Mouse (Mus musculus) kidney, postnatal 4 days (tissue): ENCODE results near the gene Ints4.

Experiments
- DNase-seq, 2 experiments: peaks; one replicate each; pipeline ENCODE4 v3.0.0; 2021; ENCODE audit warnings: mixed read lengths in 2 of 2

The Ints4 gene

DNA sequence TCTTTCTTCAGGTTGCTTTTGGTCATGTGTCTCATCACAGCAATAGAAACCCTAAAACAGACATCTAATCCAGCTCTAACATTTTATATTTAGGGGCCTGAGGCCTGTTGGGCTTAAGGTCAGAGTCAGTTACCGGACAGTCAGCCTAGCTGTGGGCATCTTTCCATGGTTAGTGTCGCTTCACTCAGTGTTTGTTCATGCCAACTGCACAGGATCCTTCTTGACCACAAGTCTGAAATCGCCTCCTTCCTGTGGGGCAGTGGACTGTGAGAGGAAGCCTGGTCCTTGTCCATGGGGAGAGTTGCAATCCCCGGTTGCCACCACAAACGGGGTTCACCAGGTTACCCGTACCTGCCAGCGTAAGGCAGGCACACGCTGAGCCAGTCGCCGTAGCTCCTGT, 68.5 kb downstream of the Ints4 start:
- no peak for DNase-seq

GRCm38 (mm10) chr7:97550673-97551072, 69.9 kb downstream of the Ints4 start:
- DNase-seq: no peak

DNA sequence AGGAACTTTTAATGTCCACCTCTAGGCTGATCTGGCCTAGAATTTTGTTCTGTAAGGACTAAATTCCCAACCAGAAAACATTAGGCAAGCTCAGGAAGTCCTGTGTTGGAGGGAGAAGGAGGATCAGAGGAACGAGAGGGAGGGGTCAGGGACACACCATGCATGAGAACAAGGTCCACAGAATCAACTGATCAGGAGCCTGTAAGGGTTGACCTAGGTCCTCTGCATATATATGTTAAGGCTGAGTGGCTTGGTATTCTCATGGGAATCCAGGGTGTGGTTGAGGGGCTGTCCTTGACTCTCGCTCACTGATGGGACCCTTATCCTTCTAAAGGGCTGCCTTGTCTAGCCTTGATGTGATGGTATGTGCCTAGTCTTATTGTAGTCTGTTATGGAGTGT, 82.8 kb downstream of the Ints4 start:
- no peak for DNase-seq

- no peak for DNase-seq
Observed at GRCm38 (mm10) chr7:97569372-97569771, 88.6 kb downstream of the Ints4 start.

GRCm38 (mm10) chr7:97570389-97570788, 89.6 kb downstream of the Ints4 start:
- DNase-seq: no peak

- DNase-seq: peak; percentile 48 to 60
Observed at GRCm38 (mm10) chr7:97578361-97579066, 97.8 kb downstream of the Ints4 start.

DNA sequence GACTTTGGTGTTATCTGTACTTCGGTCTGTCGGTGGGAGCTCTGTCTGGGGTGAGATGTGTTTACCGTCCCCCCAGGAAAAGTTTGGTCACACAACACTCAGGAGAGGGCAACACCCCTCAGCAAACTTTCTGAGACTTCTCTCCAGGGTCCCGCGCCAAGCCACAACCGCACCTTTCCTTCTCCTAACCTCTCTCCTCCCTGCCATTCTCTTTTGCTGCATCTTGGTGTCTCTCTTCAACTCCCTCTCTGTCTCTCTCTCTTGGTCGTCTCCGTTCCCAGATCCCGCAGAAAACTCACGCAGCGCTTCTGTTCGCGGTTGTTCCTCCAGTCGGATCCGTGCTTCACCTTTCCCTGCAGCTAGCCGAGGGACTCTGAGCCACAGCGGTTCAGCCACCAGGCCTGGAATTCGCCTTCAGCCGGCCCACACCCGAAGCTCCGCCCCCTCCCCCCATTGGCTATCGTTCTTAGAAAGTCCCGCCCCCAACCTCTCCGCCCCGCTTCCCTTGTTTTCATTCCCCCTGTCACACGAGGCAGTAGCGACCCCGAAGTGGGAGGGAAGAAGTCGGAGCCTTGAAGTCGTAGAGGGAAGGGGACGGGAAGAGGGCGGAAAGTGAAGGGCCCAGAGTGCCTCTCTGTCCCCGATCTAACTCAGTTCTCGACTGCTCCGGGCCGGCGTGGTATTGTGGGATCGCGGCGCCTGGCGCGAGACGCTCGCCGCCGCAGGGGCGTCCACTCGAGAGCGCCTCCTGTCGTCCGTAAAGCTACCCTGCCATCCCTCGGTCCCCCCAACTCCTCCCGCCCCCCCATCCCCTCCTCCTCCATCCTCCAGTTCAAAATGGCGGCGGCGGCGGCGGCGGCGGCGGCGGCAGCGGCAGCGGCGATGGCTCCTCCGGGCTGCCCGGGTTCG, 98.6 kb downstream of the Ints4 start, which contains the start of the genes Aamdc and Rsf1:
Gene Aamdc (minus strand): TSS at position 431 of the 909 bp plus-strand sequence.
Gene Rsf1 (plus strand): TSS at position 823 of the 909 bp plus-strand sequence.
- DNase-seq: peak; percentile 98

GRCm38 (mm10) chr7:97579976-97580842, 99.5 kb downstream of the Ints4 start:
- DNase-seq: peak; percentile 64 to 74

GRCm38 (mm10) chr7:97580843-97581214, 100.1 kb downstream of the Ints4 start:
- DNase-seq: peak; percentile 87 to 92

- no peak for DNase-seq
Observed at GRCm38 (mm10) chr7:97588506-97588905, 107.8 kb downstream of the Ints4 start.

DNA sequence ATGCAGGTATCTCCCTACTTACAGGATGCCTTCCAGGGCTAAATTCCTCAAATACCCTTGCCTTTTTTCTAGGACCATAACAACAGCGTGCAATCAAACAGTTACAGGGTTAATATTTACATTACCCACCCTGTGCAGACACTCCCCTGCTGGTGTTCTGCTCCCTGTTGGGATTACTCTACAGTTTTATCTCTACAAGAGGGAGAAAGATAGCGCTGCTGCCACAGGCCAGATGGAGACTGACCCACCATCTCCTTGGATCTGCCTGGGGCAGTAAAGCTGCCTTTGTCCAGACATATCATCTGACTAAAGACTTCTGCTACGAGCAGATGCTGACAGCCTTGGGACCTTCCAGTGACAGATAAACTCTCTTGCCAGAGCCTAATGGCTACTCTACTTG, 109.7 kb downstream of the Ints4 start:
- peak in 1 of 2 experiments; percentile 10 for DNase-seq
